Mouse (Mus musculus): ENCODE results near the gene Cks1b.

Gene Cks1b

DNA sequence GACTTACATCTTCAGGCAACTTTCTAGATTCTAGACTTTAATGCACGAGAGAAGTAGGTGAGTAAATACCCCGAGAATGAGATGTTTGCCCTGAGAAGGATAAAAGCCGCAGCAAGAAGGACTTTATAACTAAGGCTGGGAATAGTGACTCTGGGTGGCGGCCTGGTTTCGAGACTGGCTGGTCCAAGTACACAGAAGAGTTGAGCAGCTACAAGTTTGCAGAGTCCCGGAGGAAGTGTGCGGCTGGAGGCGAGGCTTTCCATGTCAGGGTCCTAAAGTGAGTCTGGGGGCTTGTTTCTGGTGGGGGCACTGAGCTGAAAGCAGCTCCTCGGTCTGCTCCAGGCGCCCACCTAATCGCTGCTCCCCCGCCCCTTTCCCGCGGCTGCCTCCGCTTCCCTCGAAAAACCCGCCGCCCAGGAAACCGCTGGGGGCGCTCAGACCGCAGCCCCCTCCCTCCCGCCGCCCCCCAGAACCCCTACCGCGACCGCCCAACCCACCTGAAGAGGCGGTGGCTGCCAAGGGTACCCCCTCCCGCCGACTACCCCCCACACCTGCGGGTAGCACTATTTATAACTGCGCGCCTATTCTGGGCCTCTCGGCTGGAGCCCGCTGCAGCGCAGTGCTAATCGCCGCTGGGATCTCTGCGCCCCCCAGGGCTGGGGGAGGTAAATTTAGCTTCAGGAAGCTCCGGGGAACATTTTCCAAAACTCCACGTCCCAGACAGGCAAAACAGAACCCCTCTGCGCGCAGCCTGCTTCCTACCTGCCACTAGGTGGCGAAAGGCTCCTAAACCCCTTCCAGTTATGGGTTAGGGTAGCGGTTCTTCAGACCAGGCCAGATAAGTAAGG lies 22.2 kb downstream of the Cks1b start:
- DNase-seq (ENCODE audit: low spot score in 2 of 2): peak; percentile 55 to 58

DNA sequence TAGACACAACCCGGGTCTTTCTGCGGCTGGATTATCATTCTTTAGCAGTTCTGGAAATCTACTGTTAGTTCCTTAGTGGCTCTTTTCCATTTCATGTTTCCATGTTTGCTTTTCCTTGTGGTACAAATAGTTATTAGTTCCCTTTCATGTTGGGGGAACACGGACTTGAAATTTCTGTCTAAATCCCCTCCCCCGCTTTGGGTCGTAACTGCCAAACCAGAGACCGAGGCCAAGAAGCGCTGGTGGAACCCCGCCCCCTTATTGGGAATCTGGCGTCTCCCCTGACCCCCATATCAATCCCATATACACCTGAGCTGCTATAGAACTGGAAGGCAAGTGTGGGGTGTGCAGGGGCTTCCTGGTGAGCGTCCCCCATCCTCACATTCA lies 22.8 kb downstream of the Cks1b start:
- DNase-seq (ENCODE audit: low spot score in 2 of 2): no peak

DNA sequence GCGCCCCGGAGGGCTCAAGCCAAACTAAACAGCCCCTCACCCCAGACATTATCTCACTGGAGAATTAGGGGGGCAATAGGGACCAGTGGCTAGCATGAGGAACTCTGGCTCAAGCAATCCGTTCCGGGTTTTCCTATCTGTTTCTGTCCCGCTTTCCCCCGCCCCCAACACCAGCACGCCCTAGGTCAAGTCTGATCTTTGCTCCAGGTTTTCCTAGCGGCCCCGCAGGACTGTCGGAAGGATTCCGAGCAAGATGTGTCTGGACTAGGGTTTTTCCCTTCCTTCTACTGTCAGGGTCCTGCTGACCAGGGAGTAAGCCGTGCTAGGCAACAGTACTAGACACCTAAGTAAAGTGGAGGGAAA lies 23.3 kb downstream of the Cks1b start:
- DNase-seq (ENCODE audit: low spot score in 2 of 2): peak; percentile 46 to 70

DNA sequence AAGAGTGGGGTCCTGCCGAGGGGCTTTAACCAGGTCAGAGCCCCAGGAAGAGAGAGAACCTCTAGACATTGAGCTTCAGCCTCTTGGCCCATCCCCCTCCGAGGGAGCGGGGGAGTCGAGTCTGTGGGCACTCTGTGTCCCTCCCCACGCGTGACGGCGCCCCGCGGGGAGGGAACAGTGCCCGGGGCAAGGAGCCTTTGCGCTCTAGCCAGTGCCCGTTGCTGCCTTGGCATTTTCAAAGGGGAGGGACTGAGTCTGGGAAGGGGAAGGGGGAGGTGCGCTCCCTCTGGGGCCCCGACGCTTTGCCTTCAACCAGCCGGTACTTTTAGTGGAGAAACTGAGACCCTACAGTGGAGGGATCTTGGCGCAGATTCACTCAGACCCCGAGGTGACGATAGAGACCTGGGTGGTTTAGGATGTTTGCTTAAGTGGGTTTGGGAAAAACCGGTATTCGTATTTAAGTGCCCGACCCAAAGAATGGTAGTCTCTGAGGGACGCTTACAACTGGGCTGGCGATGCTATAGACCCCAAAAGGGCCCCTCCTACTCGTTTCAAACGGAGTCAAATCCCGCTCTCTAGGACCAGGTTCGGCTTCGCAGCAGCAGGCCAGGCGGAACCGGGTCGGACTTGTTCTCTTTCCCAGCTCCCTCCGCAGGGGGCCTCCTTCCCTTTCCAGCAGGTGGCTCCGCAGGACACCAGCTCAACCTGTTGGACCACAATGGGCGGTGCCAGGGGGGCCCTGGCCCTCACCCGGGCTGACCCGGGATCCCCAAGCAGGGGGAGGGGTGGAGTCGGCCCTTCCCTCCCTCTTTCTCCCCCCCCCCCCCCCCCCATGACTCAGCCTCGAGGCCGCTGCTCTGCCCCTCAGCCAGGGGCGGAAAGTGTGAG lies 23.9 kb downstream of the Cks1b start, which contains the start of gene Zbtb7b:
TSS of gene Zbtb7b (minus strand) at position 771 of the 888 bp plus-strand sequence.
- peak; percentile 59 to 66 for DNase-seq (ENCODE audit: low spot score in 2 of 2)

DNA sequence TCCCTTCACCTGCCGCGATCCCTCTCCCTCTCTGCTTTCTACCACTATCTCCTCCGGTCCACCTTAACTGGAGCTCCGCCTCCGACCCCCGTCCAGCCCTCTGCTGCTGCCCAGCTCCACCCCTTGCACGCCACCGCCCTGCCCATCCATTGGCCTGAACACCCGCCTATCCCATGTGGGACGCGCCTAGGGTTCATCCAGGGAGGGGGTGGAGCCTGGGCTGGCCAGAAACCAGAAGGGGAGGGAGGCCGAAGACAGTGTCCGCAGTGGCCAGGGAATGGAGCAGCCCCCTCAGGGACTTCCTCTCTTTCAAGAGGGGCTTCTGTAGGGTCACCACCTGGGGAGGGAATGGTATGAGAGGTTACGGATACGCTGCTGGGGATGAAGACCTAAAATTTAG lies 24.6 kb downstream of the Cks1b start:
- DNase-seq (ENCODE audit: low spot score in 2 of 2): peak; percentile 98

DNA sequence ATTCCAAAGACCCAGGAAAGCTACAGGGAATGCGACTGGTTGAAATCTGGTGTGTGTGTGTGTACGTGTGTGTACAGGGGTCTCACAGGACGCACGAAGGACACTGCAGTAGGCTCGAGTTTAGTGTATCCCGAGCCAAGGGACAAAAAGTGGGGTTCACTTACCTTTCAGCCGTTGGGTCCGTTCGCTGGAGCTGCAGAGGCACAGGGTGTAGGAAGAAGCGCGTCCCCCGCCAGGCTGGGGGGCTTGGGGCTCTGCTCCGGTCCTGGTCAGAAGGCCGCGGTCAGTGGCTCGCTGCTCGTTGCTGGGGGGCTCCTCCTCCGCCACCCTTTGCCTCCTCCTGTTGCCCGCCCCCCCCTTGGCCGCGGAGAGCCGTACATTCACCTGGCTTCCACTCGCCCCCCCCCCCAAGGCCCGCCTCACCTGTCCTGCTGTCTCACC lies 25.3 kb downstream of the Cks1b start:
- DNase-seq (ENCODE audit: low spot score in 2 of 2): peak; percentile 27 to 36

DNA sequence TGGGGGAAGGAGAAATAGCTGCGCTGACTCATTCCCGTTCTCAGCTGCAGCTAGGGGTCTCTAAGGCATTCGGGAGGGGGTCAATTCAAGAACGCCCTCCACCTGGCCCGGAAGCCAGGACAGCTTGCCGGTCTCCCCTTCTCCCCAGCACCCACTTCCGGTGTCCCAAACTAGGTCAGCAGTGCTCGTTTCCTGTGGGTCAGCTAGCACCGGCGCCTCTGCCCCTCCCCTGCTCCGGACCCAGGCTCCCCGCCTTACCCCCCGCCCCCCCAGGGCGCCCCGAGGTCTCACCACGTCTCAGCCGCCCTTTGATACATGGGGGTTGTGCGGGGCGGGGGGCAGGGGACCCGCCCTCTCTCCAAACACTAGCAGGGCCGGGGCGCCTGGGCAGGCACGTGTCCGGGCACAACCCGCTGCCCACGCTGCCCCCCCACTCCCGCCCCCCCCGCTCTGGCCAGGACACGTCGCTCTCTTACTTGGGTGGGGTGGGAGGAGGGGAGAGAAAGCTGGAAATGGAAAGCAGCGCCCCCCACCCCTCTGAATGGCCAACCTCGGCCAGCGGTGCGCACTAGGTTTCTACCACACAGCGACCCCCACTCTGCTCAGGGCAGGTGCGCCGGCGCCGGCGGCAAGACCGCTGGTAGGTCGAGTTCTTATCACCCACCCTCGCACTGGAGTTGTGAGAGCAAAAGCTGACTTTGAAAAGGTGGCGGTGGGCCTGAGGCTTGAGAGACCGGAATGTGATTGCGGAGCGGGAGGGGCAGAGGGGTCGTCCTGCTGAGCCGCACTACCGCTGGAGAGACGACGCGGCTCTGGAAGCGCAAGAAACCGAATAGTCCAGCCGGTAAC lies 26.3 kb downstream of the Cks1b start:
- DNase-seq (ENCODE audit: low spot score in 2 of 2): peak; percentile 41 to 45

DNA sequence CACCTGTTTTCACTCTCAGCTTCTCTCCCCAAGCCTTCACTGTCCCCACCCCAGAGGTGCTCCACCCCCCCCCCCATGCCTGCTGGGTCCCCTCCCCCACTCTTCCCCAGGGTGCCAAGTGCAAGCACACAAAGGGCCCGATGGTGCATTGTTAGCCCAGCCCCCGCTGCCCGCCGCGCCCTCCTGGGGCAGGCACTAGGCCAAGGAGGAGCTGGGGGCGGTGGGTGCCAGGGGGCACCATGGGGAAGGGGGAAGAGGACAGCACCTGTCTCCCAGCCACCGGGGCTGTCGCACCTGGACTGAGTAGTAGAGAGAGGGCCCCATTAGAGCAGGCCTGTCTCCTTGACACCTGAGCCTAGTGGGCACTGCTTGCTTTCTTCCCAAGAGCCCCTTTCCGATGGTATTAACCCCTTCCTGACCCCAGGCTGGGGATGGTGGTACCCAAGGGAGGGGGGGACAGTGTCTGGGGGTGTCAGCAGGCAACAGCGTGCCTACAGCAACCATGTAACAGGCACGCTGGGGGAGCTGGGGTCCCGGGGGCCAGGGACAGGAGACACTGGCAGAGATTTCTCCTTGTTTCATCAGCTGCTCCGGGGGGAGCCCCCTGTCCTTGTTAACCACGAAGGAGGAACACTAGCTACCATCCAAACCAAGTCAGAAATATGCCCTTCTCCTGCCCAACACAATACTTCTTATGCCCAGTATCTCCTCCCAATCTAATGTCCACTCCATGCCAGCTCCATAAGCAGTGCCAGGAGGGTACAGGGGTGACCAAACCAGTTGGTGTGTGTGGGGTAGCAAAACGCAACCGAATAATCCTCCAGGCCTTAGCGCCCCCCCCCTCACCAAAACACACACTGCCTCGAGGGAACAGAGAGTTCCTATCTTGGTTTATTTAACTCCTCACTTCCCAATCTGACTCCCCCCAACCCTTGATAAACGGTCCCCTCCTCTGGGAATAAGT lies 27.2 kb downstream of the Cks1b start:
- peak; percentile 70 to 75 for DNase-seq (ENCODE audit: low spot score in 2 of 2)

DNA sequence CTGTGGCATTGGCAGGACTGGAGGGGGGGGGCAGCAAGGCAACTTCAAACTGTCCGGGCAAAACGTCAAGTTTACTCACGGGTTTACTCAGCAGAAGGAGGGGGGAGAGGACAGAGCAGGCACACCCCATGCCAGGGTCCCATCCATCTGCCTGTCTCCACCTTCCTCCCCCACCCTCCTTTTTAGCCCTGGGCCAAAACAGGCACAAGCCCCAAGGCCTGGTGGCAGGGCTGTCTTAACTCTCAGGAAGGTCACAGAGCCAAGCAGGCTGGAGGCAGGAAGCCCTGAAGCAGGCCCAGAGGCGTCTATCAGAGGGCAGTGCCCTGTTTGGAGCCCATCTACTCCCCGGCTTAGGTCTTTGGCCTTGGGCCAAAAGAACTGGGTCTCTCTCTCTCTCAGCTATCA lies 28.1 kb downstream of the Cks1b start:
- peak in 1 of 2 experiments; percentile 38 for DNase-seq (ENCODE audit: low spot score in 2 of 2)

DNA sequence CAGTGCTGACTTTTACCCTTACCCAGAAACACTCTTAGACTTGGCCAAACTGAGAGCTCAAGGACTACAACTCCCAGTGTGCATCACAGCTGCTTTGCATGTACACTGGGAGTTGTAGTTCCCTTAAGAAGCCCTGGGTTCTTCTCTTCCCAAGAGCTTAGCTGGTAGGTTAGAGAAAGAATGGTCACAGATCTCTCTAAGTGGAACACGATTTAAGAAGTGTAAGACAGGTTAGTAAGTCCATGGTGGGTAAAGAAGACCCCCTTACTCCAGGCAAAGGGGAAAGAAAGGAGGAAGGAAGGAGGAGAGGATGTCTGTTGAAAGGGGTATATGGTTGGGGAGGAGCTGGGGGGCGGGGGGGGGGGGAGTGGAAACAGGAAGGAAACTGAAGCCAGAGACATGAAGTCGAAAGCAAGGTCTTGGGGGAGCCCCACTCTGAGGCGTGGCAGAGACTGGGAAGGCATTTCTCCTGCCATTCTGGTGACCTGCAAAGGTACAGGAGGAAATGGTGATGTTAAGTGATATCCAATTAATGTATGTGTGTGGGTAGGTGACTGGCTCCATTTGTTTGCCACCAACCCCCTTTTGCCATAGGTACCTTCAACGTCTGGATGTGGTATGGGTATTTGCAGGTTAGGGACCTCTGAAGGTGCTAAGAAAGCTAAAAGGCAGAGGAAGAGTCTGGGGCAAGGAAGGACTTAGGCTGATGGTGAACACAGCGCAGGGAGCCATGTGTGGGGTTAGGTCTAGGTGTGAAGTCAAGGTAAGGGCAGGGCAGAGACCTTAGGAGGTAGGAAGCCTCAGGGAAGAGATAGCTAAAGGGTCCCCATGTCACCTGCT lies 29.1 kb downstream of the Cks1b start:
- DNase-seq (ENCODE audit: low spot score in 2 of 2): peak; percentile 74 to 79

DNA sequence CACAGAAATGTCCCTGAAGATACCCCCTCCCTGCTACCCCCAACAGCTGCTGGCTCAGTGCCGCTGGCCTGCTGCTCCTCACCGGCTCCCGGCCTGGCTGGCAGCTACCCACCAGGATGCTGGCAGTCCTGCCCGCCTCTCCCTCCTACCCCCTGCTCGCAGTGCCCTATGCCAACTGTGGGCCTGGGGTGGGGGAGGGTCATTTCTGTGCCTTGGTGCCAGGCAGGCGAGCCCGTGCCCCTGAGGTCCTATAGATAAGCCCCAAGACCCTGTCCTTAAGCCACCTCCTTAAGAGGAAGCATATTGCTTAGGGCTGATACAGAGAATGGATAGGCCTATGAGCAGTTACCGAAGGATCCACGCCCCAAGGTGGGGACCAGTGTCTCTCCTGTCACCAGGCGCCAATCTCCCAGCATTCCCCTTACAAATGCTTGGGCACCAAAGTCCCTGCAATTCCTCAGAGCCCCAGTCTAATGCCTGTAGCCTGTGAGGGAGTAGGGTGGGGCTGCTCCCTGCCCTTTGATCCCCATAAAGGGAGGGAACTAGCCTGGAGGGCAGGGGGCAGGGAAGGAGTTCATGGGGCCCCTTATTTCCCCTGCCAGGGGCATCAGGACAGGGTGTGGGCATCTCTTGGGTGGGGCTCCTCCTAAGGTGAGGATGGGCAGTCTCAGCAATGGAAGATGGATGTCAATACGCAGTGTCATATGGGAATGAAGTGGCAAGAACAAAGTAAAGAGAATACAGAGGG lies 29.9 kb downstream of the Cks1b start:
- DNase-seq (ENCODE audit: low spot score in 2 of 2): no peak

DNA sequence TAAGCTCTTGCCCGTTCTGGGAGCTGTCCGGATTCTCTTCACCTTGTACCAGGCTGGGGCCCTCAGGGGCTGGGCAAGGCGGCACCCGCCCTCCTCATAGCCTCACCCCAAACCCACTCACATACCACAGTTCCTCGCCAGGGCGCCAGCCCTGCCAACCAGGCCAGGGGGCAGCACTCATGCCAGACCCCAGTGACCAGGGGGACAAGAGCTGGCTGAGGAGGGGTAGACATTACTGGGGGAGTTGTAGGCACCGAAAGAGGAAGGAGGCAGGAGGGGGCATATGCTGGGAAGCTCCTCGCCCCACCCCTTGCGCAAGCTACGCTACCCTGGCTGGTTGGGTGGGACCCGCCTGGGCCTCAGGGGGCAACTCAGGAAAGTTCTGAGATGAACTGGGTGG lies 30.6 kb downstream of the Cks1b start:
- no peak for DNase-seq (ENCODE audit: low spot score in 2 of 2)

DNA sequence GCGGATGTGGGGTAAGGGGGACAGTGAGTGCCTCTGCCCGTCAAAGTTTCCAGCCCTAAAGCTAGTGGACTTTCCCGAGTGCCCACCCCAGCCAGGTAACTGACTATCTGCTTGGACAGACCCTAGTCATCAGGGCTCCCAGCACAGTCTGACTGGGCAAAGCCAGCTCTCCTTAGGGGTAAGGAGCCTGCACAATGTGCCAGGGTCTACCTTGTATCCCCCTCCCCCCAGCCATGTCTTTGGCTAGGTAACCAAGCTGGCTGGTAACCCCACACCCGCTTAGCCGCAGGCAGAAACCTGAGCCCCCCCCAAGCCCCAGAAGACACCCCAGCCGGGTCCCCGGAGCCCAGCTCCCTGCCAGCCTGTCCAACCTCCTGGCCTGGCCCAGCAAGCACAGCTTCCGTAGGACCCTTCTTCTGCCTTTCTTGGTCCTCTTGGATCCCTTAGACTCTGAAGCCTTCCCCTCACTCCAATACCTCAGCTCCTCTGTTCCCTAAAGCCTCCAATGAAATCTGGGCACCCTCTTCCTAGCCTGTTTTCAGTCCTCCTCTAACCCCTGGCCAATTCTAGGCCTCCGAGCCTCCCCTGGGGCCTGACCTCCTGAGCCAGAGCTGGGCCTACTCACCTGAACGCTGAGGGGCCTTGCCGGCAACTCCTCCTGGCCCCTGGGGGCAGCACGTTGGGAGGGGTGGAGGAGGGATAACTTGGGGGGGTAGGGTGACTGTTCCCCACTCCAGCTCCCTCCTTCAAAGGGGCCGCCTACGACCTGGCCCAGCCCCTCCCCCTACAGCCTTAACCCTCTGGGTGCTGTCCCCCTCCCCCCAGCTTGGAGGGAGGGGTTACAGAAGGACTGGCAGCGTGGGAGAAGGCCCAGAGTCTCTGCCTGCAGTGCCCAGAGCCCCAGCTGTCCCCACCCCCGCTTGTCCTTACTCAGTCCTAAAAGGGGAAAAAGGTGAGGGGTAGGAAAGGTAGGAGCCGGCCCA lies 31.5 kb downstream of the Cks1b start:
- peak; percentile 37 to 46 for DNase-seq (ENCODE audit: low spot score in 2 of 2)

DNA sequence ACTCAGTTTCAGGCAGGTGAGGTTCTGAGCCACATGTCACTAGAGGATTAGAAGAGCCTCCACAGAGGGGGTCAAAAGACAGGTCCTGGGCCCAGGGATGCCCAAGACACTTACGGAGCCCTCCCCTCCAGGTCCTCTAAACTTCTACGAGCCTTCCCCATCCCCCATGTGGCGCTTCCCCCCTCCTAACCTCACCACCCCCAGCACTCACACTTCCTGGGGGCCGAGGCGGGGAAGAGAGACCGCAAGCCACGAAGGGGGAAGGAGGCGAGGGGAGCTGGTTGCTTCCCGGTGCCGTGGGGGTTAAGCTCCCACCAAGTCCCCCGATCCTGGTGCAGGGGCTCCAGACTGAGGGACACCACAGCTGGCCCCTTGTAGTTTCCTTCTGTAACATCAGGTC lies 32.7 kb downstream of the Cks1b start:
- DNase-seq (ENCODE audit: low spot score in 2 of 2): peak; percentile 46 to 55

DNA sequence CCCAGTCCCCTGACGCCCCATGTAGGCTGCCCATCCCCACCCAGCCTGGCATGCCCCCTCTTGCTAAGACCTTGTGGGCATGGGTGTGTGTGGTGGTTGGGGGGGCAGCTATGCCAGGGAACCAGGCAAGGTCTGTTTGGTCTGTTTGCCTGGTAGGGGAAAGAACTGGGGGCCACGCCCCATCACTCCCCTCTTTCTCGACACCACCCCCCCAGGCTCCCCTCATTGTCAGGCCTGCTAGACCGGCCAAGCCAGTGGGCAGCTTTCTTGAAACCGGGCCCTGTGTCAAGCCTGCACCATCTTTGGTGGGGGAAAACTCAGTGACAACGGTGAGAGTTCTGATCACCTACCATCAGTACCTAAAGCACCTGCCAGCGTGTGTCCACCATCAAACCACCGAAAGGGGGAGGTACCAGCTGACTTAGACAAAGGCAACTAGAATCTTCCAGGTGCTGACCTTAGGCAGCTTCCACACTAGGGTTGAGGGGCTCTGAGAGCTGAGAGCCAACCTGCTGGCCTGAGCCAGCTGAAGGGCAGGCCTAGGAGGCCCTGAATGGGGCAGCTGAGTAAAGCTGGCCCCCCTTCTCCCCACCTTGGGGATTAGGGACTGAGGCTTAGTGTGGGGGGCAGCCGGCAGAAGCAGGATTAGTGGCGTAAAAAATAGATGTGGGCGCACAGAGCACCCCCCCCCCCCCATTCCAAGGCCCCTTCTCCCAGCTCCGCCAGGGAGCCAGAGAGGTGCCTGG lies 33.7 kb downstream of the Cks1b start:
- no peak for DNase-seq (ENCODE audit: low spot score in 2 of 2)

DNA sequence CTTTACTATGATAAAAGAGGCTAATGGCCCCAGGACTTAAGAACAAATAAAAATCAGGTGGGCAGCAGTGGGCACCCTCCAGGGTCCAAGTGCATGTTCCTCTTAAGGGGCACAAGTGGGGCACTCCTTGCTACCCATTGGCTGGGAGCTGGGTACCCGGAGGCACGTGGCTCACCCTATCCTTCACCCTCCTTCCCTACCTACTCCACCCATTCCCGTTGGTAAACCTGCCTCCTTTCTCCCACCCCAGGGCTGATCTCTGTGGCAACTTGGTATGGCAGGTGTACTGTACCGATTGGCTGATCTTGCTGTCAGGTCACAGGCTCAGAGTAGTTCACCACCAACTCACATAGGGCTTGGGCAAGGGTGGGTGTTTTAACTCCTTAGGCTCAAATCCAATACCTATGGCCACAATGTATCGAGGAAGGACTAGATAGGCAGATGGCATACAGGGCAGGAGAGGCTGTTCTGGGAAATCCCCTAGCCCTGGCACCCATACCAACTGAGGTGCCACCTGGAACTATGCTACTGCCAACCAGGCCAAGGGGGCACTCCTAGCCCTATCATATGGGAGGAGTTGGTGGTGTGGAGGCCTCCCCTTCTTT lies 34.4 kb downstream of the Cks1b start:
- no peak for DNase-seq (ENCODE audit: low spot score in 2 of 2)

DNA sequence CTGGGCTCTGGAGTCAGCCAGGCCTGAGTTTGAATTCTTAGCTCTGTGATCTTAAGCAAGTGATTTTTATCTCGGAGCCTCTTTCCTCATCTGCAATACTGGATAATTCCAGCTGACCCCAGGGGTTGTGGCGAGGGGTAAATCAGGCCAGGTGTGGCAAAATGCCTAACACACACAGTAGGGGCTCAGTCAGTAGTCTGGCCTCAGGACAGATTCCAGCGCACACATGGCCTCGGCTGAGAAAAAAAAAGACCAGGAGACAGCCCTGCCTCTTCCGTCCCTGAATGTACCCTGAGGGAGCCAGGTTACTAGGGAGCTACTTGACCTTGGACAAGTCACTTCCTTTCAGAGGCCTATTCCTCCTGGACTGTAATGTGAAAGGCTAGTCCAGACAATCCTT lies 35.2 kb downstream of the Cks1b start:
- DNase-seq (ENCODE audit: low spot score in 2 of 2): no peak

All from spleen, postnatal 36 days (tissue).